Mouse (Mus musculus): ENCODE data around the gene Pih1d2.

DNA sequence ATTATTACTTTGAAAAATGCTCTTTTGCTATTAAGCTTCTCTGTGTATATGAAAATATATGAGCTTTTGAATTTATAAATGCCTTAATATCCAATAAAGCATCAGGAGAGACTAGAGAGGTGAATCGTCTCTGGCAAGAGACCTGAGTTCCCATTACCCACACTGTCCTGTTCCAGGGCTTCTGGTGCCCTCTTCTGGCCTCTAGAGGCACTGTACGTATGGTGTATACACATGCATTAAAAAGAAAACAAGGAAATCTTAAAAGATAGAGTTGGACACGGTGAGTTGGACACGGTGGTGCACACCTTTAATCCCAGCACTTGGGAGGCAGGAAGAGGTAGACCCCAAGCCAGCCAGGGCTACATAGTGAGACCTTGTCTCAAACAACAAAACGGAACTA is 53.6 kb downstream of the Pih1d2 start:
- TF ChIP-seq CTCF (IDR thresholded peaks at IDR 0.05; ENCODE audit: insufficient read depth, low read depth, low read length): no peak
- TF ChIP-seq POLR2A (IDR thresholded peaks at IDR 0.05; ENCODE audit: insufficient read depth, low read depth, low read length): no peak

Data from olfactory bulb, adult 2 months (tissue).